In genomic region chr19:5964804-5965203, GRCm38 (mm10) we compare ENCODE assay signal across 8 mouse cellular contexts. TPM values are rescaled to one million over a fixed set of nuclear protein-coding genes. Genes with fewer than 3 reads are reported as not detected.
DNase-seq lines count a peak whose midpoint lies in the region; ATAC-seq and TF ChIP-seq lines count a peak whose summit lies in the region.

No protein-coding gene starts in this region.

- no peaks in the 10 kb centered on the region for H3K36me3 ChIP-seq in embryonic facial prominence, embryonic 14.5 days (ENCODE audit: control insufficient read depth, insufficient read depth, low read length)
- 0 out of 2 replicates have a peak, but pooled peaks cover 5% of the 10 kb centered on the region for H3K36me3 ChIP-seq in intestine, postnatal 0 days (ENCODE audit: control insufficient read depth, insufficient read depth)
- no peaks in the 10 kb centered on the region for H3K36me3 ChIP-seq in neural tube, embryonic 13.5 days

- peak overlapping the region; percentile 77 for H3K4me2 ChIP-seq in embryonic facial prominence, embryonic 14.5 days (ENCODE audit: low read depth, low read length)
- peak overlapping the region; percentile 88; the same call in 1 of the 2 replicates for H3K4me2 ChIP-seq in intestine, postnatal 0 days (replicated peaks; ENCODE audit: low read depth)
- H3K4me2 ChIP-seq in neural tube, embryonic 13.5 days = peak overlapping the region; percentile 85

- TF ChIP-seq CTCF in layer of hippocampus, adult 2 months (conservative IDR thresholded peaks at IDR 0.05) = no peak
- no peak for TF ChIP-seq CTCF in intestine, postnatal 0 days (IDR thresholded peaks at IDR 0.05; ENCODE audit: low read depth)

- H3K9me3 ChIP-seq in embryonic facial prominence, embryonic 14.5 days (ENCODE audit: control insufficient read depth, low read length) = no peaks in the 10 kb centered on the region
- no peaks in the 10 kb centered on the region for H3K9me3 ChIP-seq in intestine, postnatal 0 days (ENCODE audit: control insufficient read depth)
- H3K9me3 ChIP-seq in neural tube, embryonic 13.5 days = no peaks in the 10 kb centered on the region

- DNase-seq in layer of hippocampus, adult 2 months (ENCODE audit: low spot score in 2 of 2) = no peak
- DNase-seq in layer of hippocampus, adult 8-10 months (ENCODE audit: low spot score in 2 of 2) = no peak
- no peak for DNase-seq in embryonic facial prominence, embryonic 14.5 days (ENCODE audit: low spot score)
- no peak for DNase-seq in gastrocnemius, postnatal 25 days
- no peak for DNase-seq in frontal cortex, adult 2 months (ENCODE audit: extremely low spot score in 1 of 2, low spot score in 1 of 2)
- no peak for DNase-seq in right cerebral cortex, postnatal 25 days

- H3K27me3 ChIP-seq in embryonic facial prominence, embryonic 14.5 days (replicated peaks; ENCODE audit: control insufficient read depth, insufficient read depth, low read length) = no peaks in the 10 kb centered on the region
- H3K27me3 ChIP-seq in intestine, postnatal 0 days (replicated peaks; ENCODE audit: control insufficient read depth, insufficient read depth, low read length) = no peaks in the 10 kb centered on the region
- no peaks in the 10 kb centered on the region for H3K27me3 ChIP-seq in neural tube, embryonic 13.5 days

- 0 out of 2 replicates have a peak, but pooled peaks cover 5% of the 10 kb centered on the region for H3K4me1 ChIP-seq in embryonic facial prominence, embryonic 14.5 days (ENCODE audit: control insufficient read depth, insufficient read depth, low read length)
- H3K4me1 ChIP-seq in intestine, postnatal 0 days (replicated peaks; ENCODE audit: control insufficient read depth, insufficient read depth, low read length) = no peaks in the 10 kb centered on the region; the same call in 1 of the 2 replicates
- peaks cover 22% of the 10 kb centered on the region for H3K4me1 ChIP-seq in neural tube, embryonic 13.5 days (replicated peaks)

- H3K9ac ChIP-seq in embryonic facial prominence, embryonic 14.5 days (ENCODE audit: low read depth, low read length) = peak overlapping the region; percentile 80; the same call in 1 of the 2 replicates
- H3K9ac ChIP-seq in intestine, postnatal 0 days (ENCODE audit: low read depth, low read length) = no peak overlapping the region
- H3K9ac ChIP-seq in neural tube, embryonic 13.5 days = peak overlapping the region; percentile 78; the same call in 1 of the 2 replicates

- no peak for ATAC-seq in embryonic facial prominence, embryonic 14.5 days (ENCODE audit: low read depth)
- ATAC-seq in intestine, postnatal 0 days = no peak
- ATAC-seq in neural tube, embryonic 13.5 days (ENCODE audit: low read depth) = peak; percentile 10; the same call in 1 of the 2 replicates

- 80% methylated on average over 2 of the region's 2 CpGs for WGBS in embryonic facial prominence, embryonic 14.5 days
- WGBS in intestine, postnatal 0 days = 89% methylated on average over 2 of the region's 2 CpGs
- 90% methylated on average over 2 of the region's 2 CpGs for WGBS in neural tube, embryonic 13.5 days

- H3K4me3 ChIP-seq in layer of hippocampus, adult 2 months = no peak overlapping the region
- peak overlapping the region; percentile 69 for H3K4me3 ChIP-seq in embryonic facial prominence, embryonic 14.5 days (ENCODE audit: low read depth, low read length)
- 0 out of 2 replicates have a peak overlapping the region, but pooled peaks have one; percentile 64 for H3K4me3 ChIP-seq in intestine, postnatal 0 days (ENCODE audit: low read depth, low read length)
- H3K4me3 ChIP-seq in neural tube, embryonic 13.5 days = peak overlapping the region; percentile 63

- H3K27ac ChIP-seq in layer of hippocampus, adult 2 months = peak overlapping the region; percentile 78; the same call in 1 of the 2 replicates
- H3K27ac ChIP-seq in embryonic facial prominence, embryonic 14.5 days (replicated peaks; ENCODE audit: low read depth, low read length) = peak overlapping the region; percentile 69; the same call in 1 of the 2 replicates
- H3K27ac ChIP-seq in intestine, postnatal 0 days (ENCODE audit: low read depth, low read length) = no peak overlapping the region
- no peak overlapping the region for H3K27ac ChIP-seq in neural tube, embryonic 13.5 days (replicated peaks)

RNA-seq across cellular contexts. Expression of gene Pola2, which starts 0.8 kb away (rescaled TPM):
- total RNA-seq in layer of hippocampus, adult 2 months (2021) = 1 to 10 TPM; 6.2 to 6.6 TPM
- total RNA-seq in layer of hippocampus, adult 8-10 months (2022) = 1 to 10 TPM; 4.4 to 8.2 (median 7.1) TPM
- polyA plus RNA-seq in embryonic facial prominence, embryonic 14.5 days (2014; fragmentation: Nextera tagmentation; extraction: Ambion mirVana) = 59.1 and 65.2 TPM in 2 replicates
- 23.5 and 23.9 TPM in 2 replicates for polyA plus RNA-seq in intestine, postnatal 0 days (2015; fragmentation: Nextera tagmentation; extraction: Ambion mirVana)
- 20.8 and 24.8 TPM in 2 replicates for polyA plus RNA-seq in neural tube, embryonic 13.5 days (2015; fragmentation: Nextera tagmentation; extraction: Ambion mirVana)
- 10 to 100 TPM in 1 of 2 experiments, 1 to 10 TPM in 1; 9.2 to 10.8 TPM for total RNA-seq in gastrocnemius, postnatal 25 days (2021)
- polyA plus RNA-seq in frontal cortex, adult 2 months (2012; rRNA removed) = 14.2 and 14.3 TPM in 2 replicates

RNA-seq across cellular contexts. Expression of gene Slc22a20, which starts 21.1 kb away (rescaled TPM):
- total RNA-seq in layer of hippocampus, adult 2 months (2021) = not detected
- total RNA-seq in layer of hippocampus, adult 8-10 months (2022) = not detected
- polyA plus RNA-seq in embryonic facial prominence, embryonic 14.5 days (2014; fragmentation: Nextera tagmentation; extraction: Ambion mirVana) = not detected in 2 replicates
- not detected in 2 replicates for polyA plus RNA-seq in intestine, postnatal 0 days (2015; fragmentation: Nextera tagmentation; extraction: Ambion mirVana)
- not detected in 2 replicates for polyA plus RNA-seq in neural tube, embryonic 13.5 days (2015; fragmentation: Nextera tagmentation; extraction: Ambion mirVana)
- total RNA-seq in gastrocnemius, postnatal 25 days (2021) = not detected
- polyA plus RNA-seq in frontal cortex, adult 2 months (2012; rRNA removed) = 0.42 TPM in 1 of 2 replicates, not detected in the other

RNA-seq across cellular contexts. Expression of gene Cdc42ep2, which starts 40.2 kb away (rescaled TPM):
- total RNA-seq in layer of hippocampus, adult 2 months (2021) = 1 to 10 TPM; 3.4 to 3.8 TPM
- 1 to 10 TPM; 4.4 to 6.0 (median 5.4) TPM for total RNA-seq in layer of hippocampus, adult 8-10 months (2022)
- polyA plus RNA-seq in embryonic facial prominence, embryonic 14.5 days (2014; fragmentation: Nextera tagmentation; extraction: Ambion mirVana) = 14.0 and 16.2 TPM in 2 replicates
- 6.5 and 6.6 TPM in 2 replicates for polyA plus RNA-seq in intestine, postnatal 0 days (2015; fragmentation: Nextera tagmentation; extraction: Ambion mirVana)
- 11.8 and 13.5 TPM in 2 replicates for polyA plus RNA-seq in neural tube, embryonic 13.5 days (2015; fragmentation: Nextera tagmentation; extraction: Ambion mirVana)
- total RNA-seq in gastrocnemius, postnatal 25 days (2021) = 10 to 100 TPM; 12.0 to 13.0 TPM
- polyA plus RNA-seq in frontal cortex, adult 2 months (2012; rRNA removed) = 7.7 and 9.1 TPM in 2 replicates

RNA-seq across cellular contexts. Expression of gene Capn1, which starts 50.9 kb away (rescaled TPM):
- 10 to 100 TPM; 28.2 to 29.9 TPM for total RNA-seq in layer of hippocampus, adult 2 months (2021)
- total RNA-seq in layer of hippocampus, adult 8-10 months (2022) = 10 to 100 TPM; 23.7 to 27.7 (median 25.1) TPM
- 16.8 and 19.0 TPM in 2 replicates for polyA plus RNA-seq in embryonic facial prominence, embryonic 14.5 days (2014; fragmentation: Nextera tagmentation; extraction: Ambion mirVana)
- polyA plus RNA-seq in intestine, postnatal 0 days (2015; fragmentation: Nextera tagmentation; extraction: Ambion mirVana) = 17.0 and 17.8 TPM in 2 replicates
- polyA plus RNA-seq in neural tube, embryonic 13.5 days (2015; fragmentation: Nextera tagmentation; extraction: Ambion mirVana) = 6.9 and 7.5 TPM in 2 replicates
- total RNA-seq in gastrocnemius, postnatal 25 days (2021) = 10 to 100 TPM; 76.8 to 81.5 TPM
- polyA plus RNA-seq in frontal cortex, adult 2 months (2012; rRNA removed) = 15.0 and 16.3 TPM in 2 replicates

RNA-seq across cellular contexts. Expression of gene Dpf2, which starts 52.0 kb away (rescaled TPM):
- 10 to 100 TPM; 94.1 to 95.3 TPM for total RNA-seq in layer of hippocampus, adult 2 months (2021)
- 100 to 1,000 TPM in 1 of 4 experiments, 10 to 100 TPM in 3; 89.6 to 135 (median 97.5) TPM for total RNA-seq in layer of hippocampus, adult 8-10 months (2022)
- 124 and 143 TPM in 2 replicates for polyA plus RNA-seq in embryonic facial prominence, embryonic 14.5 days (2014; fragmentation: Nextera tagmentation; extraction: Ambion mirVana)
- 49.9 and 51.9 TPM in 2 replicates for polyA plus RNA-seq in intestine, postnatal 0 days (2015; fragmentation: Nextera tagmentation; extraction: Ambion mirVana)
- polyA plus RNA-seq in neural tube, embryonic 13.5 days (2015; fragmentation: Nextera tagmentation; extraction: Ambion mirVana) = 117 and 135 TPM in 2 replicates
- 10 to 100 TPM; 80.6 to 83.5 TPM for total RNA-seq in gastrocnemius, postnatal 25 days (2021)
- 106 and 118 TPM in 2 replicates for polyA plus RNA-seq in frontal cortex, adult 2 months (2012; rRNA removed)

Comparison
In these comparisons a context has a peak if more than half of its experiments do, and no peak if none do; other contexts are left out.
1. H3K27ac ChIP-seq: peak in layer of hippocampus, adult 2 months (single experiment) and embryonic facial prominence, embryonic 14.5 days (single experiment); none in intestine, postnatal 0 days (single experiment) and neural tube, embryonic 13.5 days (single experiment).
2. Peak in every context shown above with its lines, with median percentiles within 50 percentile points of each other: H3K4me2 ChIP-seq.